Mouse (Mus musculus): Measurements from ENCODE around the gene Necab3. TPM values are rescaled to one million over a fixed set of nuclear protein-coding genes. Genes with fewer than 3 reads are reported as not detected.

Gene Necab3
- polyA plus RNA-seq (2012; rRNA removed): 1.5 and 1.8 TPM in 2 replicates

DNA sequence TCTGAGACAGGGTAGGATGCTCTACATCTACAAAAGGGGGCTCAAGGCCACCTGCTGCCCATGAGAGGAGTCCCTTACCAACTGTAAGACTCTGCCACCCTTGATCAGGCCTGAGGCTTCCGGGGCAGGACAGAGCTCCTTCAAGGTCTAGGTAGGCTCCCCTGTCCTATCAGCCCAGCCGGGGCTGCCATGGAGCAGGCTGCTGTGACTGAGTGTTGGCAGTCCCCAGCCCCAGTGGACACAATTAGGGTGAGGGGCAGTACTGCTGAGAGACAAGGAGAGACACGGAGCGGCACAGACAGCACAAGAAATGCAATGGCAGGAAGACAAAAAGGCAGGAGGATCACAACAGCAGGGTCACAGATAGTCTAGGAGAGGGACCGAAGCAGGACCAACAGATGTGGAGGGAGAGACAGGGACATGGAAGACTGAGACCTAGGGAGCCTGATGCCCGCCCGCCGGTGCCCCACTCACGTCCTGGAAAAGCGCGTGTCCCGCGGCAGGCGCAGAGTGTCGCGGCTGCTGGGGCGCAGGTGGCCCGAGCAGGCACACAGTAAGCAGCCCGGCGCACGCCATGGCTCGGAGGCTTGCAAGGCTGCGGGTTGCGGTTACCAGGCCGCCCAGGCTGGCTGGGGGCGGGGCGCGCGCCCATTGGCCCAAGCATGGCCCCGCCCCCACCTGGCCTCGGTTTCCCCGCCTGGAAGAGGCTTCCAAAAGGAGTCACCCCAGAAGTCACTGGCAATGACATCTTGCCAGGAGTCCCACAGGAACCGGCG, at the start of gene Necab3:
TSS of gene Necab3 (minus strand) at position 627 of the 776 bp plus-strand sequence.
- TF ChIP-seq CTCF (conservative IDR thresholded peaks at IDR 0.05; ENCODE audit: insufficient read depth, insufficient read length, low read depth, low read length): no peak
- no peak for TF ChIP-seq POLR2A (IDR thresholded peaks at IDR 0.05; ENCODE audit: low read depth, low read length)
- H3K27me3 ChIP-seq (replicated peaks; ENCODE audit: control insufficient read depth, insufficient read depth, low read length): no peaks in the 10 kb centered on the region
- no peak within 1 kb of the TSS for H3K27ac ChIP-seq (ENCODE audit: insufficient read depth, low read depth, low read length)
- 20% methylated on average over 34 of the region's 34 CpGs for WGBS
- H3K36me3 ChIP-seq (ENCODE audit: control insufficient read depth, insufficient read depth, low read length): no peaks in the 10 kb centered on the region
- H3K4me1 ChIP-seq (ENCODE audit: control insufficient read depth, insufficient read depth, low read length): no peaks in the 10 kb centered on the region
- DNase-seq: no peak
- H3K4me3 ChIP-seq (ENCODE audit: insufficient read depth, low read depth, low read length): 0 out of 2 replicates have a peak within 1 kb of the TSS, but pooled peaks have one; percentile 4

DNA sequence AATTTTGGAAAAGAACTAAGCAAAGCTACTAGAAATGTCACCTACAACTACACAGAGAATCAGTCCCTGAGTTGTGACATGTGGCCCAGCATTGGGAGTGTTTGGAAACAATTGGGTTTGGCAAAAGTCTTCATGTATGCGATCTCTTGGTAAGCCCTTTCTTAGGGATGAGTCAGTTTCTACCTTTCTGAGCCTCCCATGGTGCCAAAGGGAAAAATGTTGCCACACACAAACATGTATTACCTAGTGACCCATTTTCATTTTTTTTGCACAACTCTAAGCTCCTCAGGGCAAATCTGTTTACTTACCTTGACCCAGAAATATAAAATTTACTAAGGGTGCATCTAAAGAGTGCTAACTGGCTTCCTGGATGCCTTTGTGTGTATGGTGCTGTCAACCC, 48.3 kb upstream of the Necab3 start:
- 89% methylated on average over 1 of the region's 1 CpGs for WGBS
- Histone ChIP-seq H3K4me3 (ENCODE audit: insufficient read depth, low read depth, low read length) (no peak overlapping the region), H3K27me3 (replicated peaks; ENCODE audit: control insufficient read depth, insufficient read depth, low read length) (no peaks in the 10 kb centered on the region), H3K27ac (ENCODE audit: insufficient read depth, low read depth, low read length) (no peak overlapping the region), H3K36me3 (ENCODE audit: control insufficient read depth, insufficient read depth, low read length) (no peaks in the 10 kb centered on the region), H3K4me1 (ENCODE audit: control insufficient read depth, insufficient read depth, low read length) (peaks cover 7% of the 10 kb centered on the region; the same call in 1 of the 2 replicates)
- no peak for TF ChIP-seq CTCF (conservative IDR thresholded peaks at IDR 0.05; ENCODE audit: insufficient read depth, insufficient read length, low read depth, low read length)
- no peak for TF ChIP-seq POLR2A (IDR thresholded peaks at IDR 0.05; ENCODE audit: low read depth, low read length)
- DNase-seq: no peak

DNA sequence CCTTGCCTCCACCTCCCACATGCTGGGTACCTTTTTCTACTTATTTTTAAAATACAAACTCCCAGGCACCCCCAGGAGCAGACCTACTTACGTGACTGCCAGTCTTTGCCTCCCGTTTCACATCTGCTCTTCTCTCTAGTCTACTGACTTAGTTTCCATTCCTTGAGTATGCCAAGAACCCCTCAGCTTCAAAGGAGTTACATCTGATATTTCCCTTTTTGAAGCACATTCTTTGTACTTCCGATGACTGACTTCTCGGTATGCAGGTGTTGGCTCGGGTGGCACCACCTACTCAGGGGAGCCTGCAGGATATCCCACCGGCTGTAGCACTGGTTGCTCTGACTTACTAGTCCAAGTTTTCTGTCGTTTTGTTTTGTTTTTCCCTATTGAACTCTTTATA, 45.5 kb upstream of the Necab3 start:
- Histone ChIP-seq H3K4me1 (ENCODE audit: control insufficient read depth, insufficient read depth, low read length) (peaks cover 12% of the 10 kb centered on the region; the same call in 1 of the 2 replicates), H3K36me3 (ENCODE audit: control insufficient read depth, insufficient read depth, low read length) (no peaks in the 10 kb centered on the region), H3K27ac (ENCODE audit: insufficient read depth, low read depth, low read length) (peak overlapping the region; percentile 64), H3K27me3 (replicated peaks; ENCODE audit: control insufficient read depth, insufficient read depth, low read length) (no peaks in the 10 kb centered on the region), H3K4me3 (ENCODE audit: insufficient read depth, low read depth, low read length) (peak overlapping the region; percentile 43)
- DNase-seq: no peak
- TF ChIP-seq CTCF (conservative IDR thresholded peaks at IDR 0.05; ENCODE audit: insufficient read depth, insufficient read length, low read depth, low read length) (no peak), POLR2A (IDR thresholded peaks at IDR 0.05; ENCODE audit: low read depth, low read length) (no peak)
- WGBS: 18% methylated on average over 7 of the region's 7 CpGs

- Histone ChIP-seq H3K4me1 (ENCODE audit: control insufficient read depth, insufficient read depth, low read length) (peaks cover 12% of the 10 kb centered on the region; the same call in 1 of the 2 replicates), H3K4me3 (ENCODE audit: insufficient read depth, low read depth, low read length) (peak within 1 kb of the TSS; percentile 100), H3K27ac (ENCODE audit: insufficient read depth, low read depth, low read length) (peak within 1 kb of the TSS; percentile 99), H3K36me3 (ENCODE audit: control insufficient read depth, insufficient read depth, low read length) (no peaks in the 10 kb centered on the region), H3K27me3 (replicated peaks; ENCODE audit: control insufficient read depth, insufficient read depth, low read length) (no peaks in the 10 kb centered on the region)
- under 1% methylated on average over 13 of the region's 13 CpGs for WGBS
- peak; percentile 78 for TF ChIP-seq POLR2A (IDR thresholded peaks at IDR 0.05; ENCODE audit: low read depth, low read length)
- no peak for TF ChIP-seq CTCF (conservative IDR thresholded peaks at IDR 0.05; ENCODE audit: insufficient read depth, insufficient read length, low read depth, low read length)
- DNase-seq: peak; percentile 100
Observed at GRCm38 (mm10) chr2:154603638-154604153, 45.0 kb upstream of the Necab3 start, which contains the start of gene Pxmp4. Gene Pxmp4, minus strand, starts transcription at chr2:154603708.

DNA sequence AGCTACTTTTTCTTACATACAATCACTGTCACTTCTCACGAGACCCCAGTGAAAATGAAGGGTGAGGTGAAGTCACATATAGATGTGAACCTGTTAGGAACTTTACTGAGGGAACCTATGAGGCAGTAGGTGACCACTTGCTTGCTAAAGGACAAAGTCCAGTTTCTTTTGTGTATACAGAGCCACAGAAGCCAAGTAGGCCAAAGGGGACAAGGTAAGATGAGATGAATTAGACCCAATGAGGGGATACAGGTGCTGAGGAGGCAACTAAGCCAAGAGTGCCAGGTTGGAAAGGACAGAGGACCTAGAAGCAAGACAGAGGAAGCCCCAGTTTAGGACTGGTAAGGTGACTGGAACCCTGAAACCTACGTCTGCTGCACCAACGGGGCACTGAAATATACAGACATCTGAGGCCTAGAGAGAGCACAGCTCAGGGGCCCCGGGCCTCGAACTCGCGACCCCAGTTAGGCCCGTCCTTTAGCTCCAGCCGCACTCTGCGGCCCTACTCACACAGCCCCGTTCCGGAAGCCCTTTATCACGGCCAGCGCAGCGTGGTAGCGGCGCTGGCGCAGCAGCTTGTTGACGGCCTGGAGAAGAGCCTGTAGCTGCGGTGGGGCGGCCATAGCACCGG, 44.4 kb upstream of the Necab3 start:
- H3K27me3 ChIP-seq (replicated peaks; ENCODE audit: control insufficient read depth, insufficient read depth, low read length): no peaks in the 10 kb centered on the region
- H3K4me3 ChIP-seq (ENCODE audit: insufficient read depth, low read depth, low read length): peak overlapping the region; percentile 100
- no peak for TF ChIP-seq CTCF (conservative IDR thresholded peaks at IDR 0.05; ENCODE audit: insufficient read depth, insufficient read length, low read depth, low read length)
- TF ChIP-seq POLR2A (IDR thresholded peaks at IDR 0.05; ENCODE audit: low read depth, low read length): no peak
- H3K27ac ChIP-seq (ENCODE audit: insufficient read depth, low read depth, low read length): peak overlapping the region; percentile 99
- peak; percentile 74 for DNase-seq
- peaks cover 12% of the 10 kb centered on the region; the same call in 1 of the 2 replicates for H3K4me1 ChIP-seq (ENCODE audit: control insufficient read depth, insufficient read depth, low read length)
- H3K36me3 ChIP-seq (ENCODE audit: control insufficient read depth, insufficient read depth, low read length): no peaks in the 10 kb centered on the region
- 6% methylated on average over 22 of the region's 22 CpGs for WGBS

GRCm38 (mm10) chr2:154601324-154601723, 42.6 kb upstream of the Necab3 start:
- peaks cover 12% of the 10 kb centered on the region; the same call in 1 of the 2 replicates for H3K4me1 ChIP-seq (ENCODE audit: control insufficient read depth, insufficient read depth, low read length)
- no peaks in the 10 kb centered on the region for H3K36me3 ChIP-seq (ENCODE audit: control insufficient read depth, insufficient read depth, low read length)
- DNase-seq: peak; percentile 87
- no peak overlapping the region for H3K4me3 ChIP-seq (ENCODE audit: insufficient read depth, low read depth, low read length)
- TF ChIP-seq CTCF (conservative IDR thresholded peaks at IDR 0.05; ENCODE audit: insufficient read depth, insufficient read length, low read depth, low read length) (no peak), POLR2A (IDR thresholded peaks at IDR 0.05; ENCODE audit: low read depth, low read length) (no peak)
- H3K27me3 ChIP-seq (replicated peaks; ENCODE audit: control insufficient read depth, insufficient read depth, low read length): no peaks in the 10 kb centered on the region
- no peak overlapping the region for H3K27ac ChIP-seq (ENCODE audit: insufficient read depth, low read depth, low read length)
- 40% methylated on average over 3 of the region's 3 CpGs for WGBS

GRCm38 (mm10) chr2:154600586-154600985, 41.9 kb upstream of the Necab3 start:
- peak; percentile 44 for DNase-seq
- 54% methylated on average over 6 of the region's 6 CpGs for WGBS
- Histone ChIP-seq H3K4me1 (ENCODE audit: control insufficient read depth, insufficient read depth, low read length) (peaks cover 12% of the 10 kb centered on the region; the same call in 1 of the 2 replicates), H3K4me3 (ENCODE audit: insufficient read depth, low read depth, low read length) (no peak overlapping the region), H3K36me3 (ENCODE audit: control insufficient read depth, insufficient read depth, low read length) (no peaks in the 10 kb centered on the region), H3K27ac (ENCODE audit: insufficient read depth, low read depth, low read length) (no peak overlapping the region), H3K27me3 (replicated peaks; ENCODE audit: control insufficient read depth, insufficient read depth, low read length) (no peaks in the 10 kb centered on the region)
- TF ChIP-seq POLR2A (IDR thresholded peaks at IDR 0.05; ENCODE audit: low read depth, low read length): no peak
- no peak; the same call in 1 of the 2 replicates for TF ChIP-seq CTCF (conservative IDR thresholded peaks at IDR 0.05; ENCODE audit: insufficient read depth, insufficient read length, low read depth, low read length)

All from kidney, adult 2 months (tissue).